Mouse (Mus musculus) embryonic facial prominence, embryonic 13.5 days (tissue): ENCODE data around the gene Stk17b. TPM values are rescaled to one million over a fixed set of nuclear protein-coding genes. Genes with fewer than 3 reads are reported as not detected.
"Not testable (repeated sequence)": the region's sequence is repeated elsewhere in the genome, so short reads cannot be mapped to it uniquely, and the experiment has no call there.

Experiments
- ATAC-seq: fragments of 200-750 bp; cut with Nextera tagmentation; 2 replicates; pipeline ENCODE4 v1.8.0; 2017; ENCODE audit warnings: low read depth; ENCODE audit not compliant: insufficient number of reproducible peaks, insufficient read depth, low FRiP score, low TSS enrichment
- H3K27ac ChIP-seq: fragments of 300-500 bp; sonication (generic); 2 replicates; pipeline ENCODE4 v1.5.1; 2015; ENCODE audit warnings: moderate library complexity, mild to moderate bottlenecking, inconsistent platforms
- H3K27me3 ChIP-seq: fragments of 300-500 bp; sonication (generic); 2 replicates; pipeline ENCODE4 v1.6.1; 2015; ENCODE audit warnings: mild to moderate bottlenecking, inconsistent platforms
- H3K36me3 ChIP-seq: fragments of 300-500 bp; sonication (generic); 2 replicates; pipeline ENCODE4 v1.6.1; 2015; ENCODE audit warnings: mild to moderate bottlenecking, inconsistent platforms
- H3K4me1 ChIP-seq: fragments of 300-500 bp; sonication (generic); 2 replicates; pipeline ENCODE4 v1.6.1; 2015; ENCODE audit warnings: inconsistent platforms
- H3K4me2 ChIP-seq: fragments of 300-500 bp; sonication (generic); 2 replicates; pipeline ENCODE4 v1.6.1; 2015; ENCODE audit warnings: moderate library complexity, mild to moderate bottlenecking, inconsistent platforms
- H3K4me3 ChIP-seq: fragments of 300-500 bp; sonication (generic); 2 replicates; pipeline ENCODE4 v1.5.1; 2015; ENCODE audit warnings: mild to moderate bottlenecking, inconsistent platforms
- H3K9ac ChIP-seq: fragments of 300-500 bp; sonication (generic); 2 replicates; pipeline ENCODE4 v1.6.1; 2015; ENCODE audit warnings: mild to moderate bottlenecking, inconsistent platforms
- H3K9me3 ChIP-seq: fragments of 300-500 bp; sonication (generic); 2 replicates; pipeline ENCODE4 v1.6.1; 2016; ENCODE audit warnings: inconsistent platforms
- WGBS: fragments of 180-500 bp; shearing (Covaris S2); methylation state at CpG from one replicate; pipeline ENCODE4 v1.1.7; 2015; ENCODE audit warnings: mixed read lengths; 5-methylcytosine and 5-hydroxymethylcytosine counted together
- polyA plus RNA-seq: library from polyadenylated mRNA; unstranded; fragments of >200 nt; fragmentation: Nextera tagmentation; extraction: Ambion mirVana; gene quantifications from 2 replicates; pipeline ENCODE4 v1.2.1, GENCODE M21; 2015

Gene Stk17b
- polyA plus RNA-seq, 1 experiment from 2014 or later, result 10.2 TPM

- not testable (repeated sequence) for H3K9me3 ChIP-seq, ATAC-seq, H3K27me3 ChIP-seq, H3K4me3 ChIP-seq, H3K9ac ChIP-seq, H3K4me1 ChIP-seq, H3K4me2 ChIP-seq, H3K36me3 ChIP-seq, H3K27ac ChIP-seq
- 82% methylated on average over 7 of the region's 7 CpGs for whole genome bisulfite sequencing
These were observed 34.3 kb downstream of the Stk17b start for GRCm38 (mm10) chr1:53750697-53751096.

- H3K27ac ChIP-seq, H3K9ac ChIP-seq, H3K4me1 ChIP-seq, H3K4me2 ChIP-seq, ATAC-seq, H3K36me3 ChIP-seq, H3K9me3 ChIP-seq, H3K27me3 ChIP-seq, H3K4me3 ChIP-seq: not testable (repeated sequence)
- WGBS, result 60% methylated on average over 1 of the region's 1 CpGs
These were observed 35.1 kb downstream of the Stk17b start for GRCm38 (mm10) chr1:53749881-53750385.

GRCm38 (mm10) chr1:53748571-53748970 lies 36.5 kb downstream of the Stk17b start:
- Histone ChIP-seq H3K4me3 (no peak overlapping the region), H3K27ac (no peak overlapping the region), H3K4me1 (no peaks in the 10 kb centered on the region), H3K4me2 (no peak overlapping the region), H3K36me3 (no peaks in the 10 kb centered on the region), H3K27me3 (no peaks in the 10 kb centered on the region), H3K9ac (no peak overlapping the region), H3K9me3 (no peaks in the 10 kb centered on the region)
- 34% methylated on average over 8 of the region's 11 CpGs for WGBS
- ATAC-seq, result no peak

- no peak overlapping the region for H3K4me3 ChIP-seq
- no peak overlapping the region for H3K27ac ChIP-seq
- no peaks in the 10 kb centered on the region for H3K4me1 ChIP-seq
- no peak overlapping the region for H3K4me2 ChIP-seq
- H3K36me3 ChIP-seq, result no peaks in the 10 kb centered on the region
- no peak overlapping the region for H3K9ac ChIP-seq
- H3K9me3 ChIP-seq, result no peaks in the 10 kb centered on the region
- ATAC-seq, result no peak
- 72% methylated on average over 5 of the region's 5 CpGs for WGBS
- no peaks in the 10 kb centered on the region for H3K27me3 ChIP-seq
These were observed 39.0 kb downstream of the Stk17b start for GRCm38 (mm10) chr1:53746001-53746400.

- Histone ChIP-seq H3K4me1 (no peaks in the 10 kb centered on the region), H3K9me3 (no peaks in the 10 kb centered on the region), H3K4me3 (no peak overlapping the region), H3K9ac (no peak overlapping the region), H3K4me2 (no peak overlapping the region), H3K27me3 (no peaks in the 10 kb centered on the region), H3K36me3 (no peaks in the 10 kb centered on the region), H3K27ac (no peak overlapping the region)
- 82% methylated on average over 3 of the region's 3 CpGs for WGBS
- no peak for ATAC-seq
These were observed 43.1 kb downstream of the Stk17b start for GRCm38 (mm10) chr1:53741742-53742458.

GRCm38 (mm10) chr1:53740777-53741336 lies 44.2 kb downstream of the Stk17b start:
- no peaks in the 10 kb centered on the region for H3K27me3 ChIP-seq
- no peaks in the 10 kb centered on the region for H3K36me3 ChIP-seq
- H3K4me3 ChIP-seq, result no peak overlapping the region
- H3K9me3 ChIP-seq, result no peaks in the 10 kb centered on the region
- no peak overlapping the region for H3K27ac ChIP-seq
- no peak overlapping the region for H3K9ac ChIP-seq
- no peak for ATAC-seq
- H3K4me1 ChIP-seq, result no peaks in the 10 kb centered on the region
- 64% methylated on average over 4 of the region's 4 CpGs for WGBS
- H3K4me2 ChIP-seq, result no peak overlapping the region

GRCm38 (mm10) chr1:53740077-53740776 lies 44.8 kb downstream of the Stk17b start:
- not testable (repeated sequence) for H3K9ac ChIP-seq, H3K27ac ChIP-seq, H3K4me1 ChIP-seq, H3K9me3 ChIP-seq, H3K36me3 ChIP-seq, H3K4me2 ChIP-seq, H3K4me3 ChIP-seq, H3K27me3 ChIP-seq, ATAC-seq
- WGBS, result 62% methylated on average over 4 of the region's 4 CpGs

GRCm38 (mm10) chr1:53736583-53736982 lies 48.4 kb downstream of the Stk17b start:
- Histone ChIP-seq H3K9me3 (no peaks in the 10 kb centered on the region), H3K4me1 (no peaks in the 10 kb centered on the region), H3K4me3 (no peak overlapping the region), H3K36me3 (no peaks in the 10 kb centered on the region), H3K9ac (no peak overlapping the region), H3K4me2 (no peak overlapping the region), H3K27ac (no peak overlapping the region), H3K27me3 (no peaks in the 10 kb centered on the region)
- ATAC-seq, result no peak
- 90% methylated on average over 3 of the region's 3 CpGs for WGBS

- no peak for ATAC-seq
- H3K4me3 ChIP-seq, result no peak overlapping the region
- no peaks in the 10 kb centered on the region for H3K36me3 ChIP-seq
- WGBS, result 78% methylated on average over 5 of the region's 5 CpGs
- H3K27ac ChIP-seq, result no peak overlapping the region
- H3K4me1 ChIP-seq, result no peaks in the 10 kb centered on the region
- H3K4me2 ChIP-seq, result no peak overlapping the region
- no peaks in the 10 kb centered on the region for H3K27me3 ChIP-seq
- no peak overlapping the region for H3K9ac ChIP-seq
- H3K9me3 ChIP-seq, result no peaks in the 10 kb centered on the region
These were observed 56.4 kb downstream of the Stk17b start for GRCm38 (mm10) chr1:53728489-53729225.

- H3K9me3 ChIP-seq, result no peaks in the 10 kb centered on the region
- WGBS, result 81% methylated on average over 2 of the region's 2 CpGs
- H3K4me2 ChIP-seq, result no peak overlapping the region
- no peak overlapping the region for H3K27ac ChIP-seq
- H3K4me3 ChIP-seq, result no peak overlapping the region
- no peak overlapping the region for H3K9ac ChIP-seq
- no peaks in the 10 kb centered on the region for H3K27me3 ChIP-seq
- no peaks in the 10 kb centered on the region for H3K36me3 ChIP-seq
- no peak for ATAC-seq
- H3K4me1 ChIP-seq, result no peaks in the 10 kb centered on the region
These were observed 58.1 kb downstream of the Stk17b start for GRCm38 (mm10) chr1:53726883-53727282.

- H3K4me3 ChIP-seq, result no peak overlapping the region
- no peaks in the 10 kb centered on the region for H3K9me3 ChIP-seq
- no peaks in the 10 kb centered on the region for H3K27me3 ChIP-seq
- no peaks in the 10 kb centered on the region for H3K36me3 ChIP-seq
- H3K9ac ChIP-seq, result no peak overlapping the region
- no peak for ATAC-seq
- no peak overlapping the region for H3K4me2 ChIP-seq
- no peak overlapping the region for H3K27ac ChIP-seq
- no peaks in the 10 kb centered on the region for H3K4me1 ChIP-seq
These were observed 63.7 kb downstream of the Stk17b start for GRCm38 (mm10) chr1:53721353-53721752.
